Mouse (Mus musculus): ENCODE results near the gene Hspa12a. TPM values are rescaled to one million over a fixed set of nuclear protein-coding genes. Genes with fewer than 3 reads are reported as not detected.

The Hspa12a gene
- polyA plus RNA-seq, 1 experiment from 2014 or later = 0.53 TPM

DNA sequence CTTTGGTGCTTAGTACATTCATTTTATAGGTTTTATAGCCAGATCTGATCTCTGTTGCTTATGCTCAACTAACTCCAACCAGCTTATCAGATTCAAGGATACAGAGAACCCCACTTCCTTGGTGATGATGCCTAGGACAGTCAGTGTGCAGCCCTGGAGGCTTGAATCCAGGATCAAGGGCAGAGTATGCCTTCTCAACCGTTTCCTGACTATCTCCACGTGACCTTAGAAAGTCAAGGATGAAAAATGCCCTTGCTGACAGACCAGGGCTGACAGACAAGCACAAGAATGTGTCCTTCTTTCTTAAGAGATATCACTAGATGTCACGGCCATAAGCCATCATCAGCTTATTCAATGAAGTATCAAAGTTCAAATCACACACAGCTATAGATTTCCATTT, 69.9 kb downstream of the Hspa12a start:
- Histone ChIP-seq H3K9me3 (replicated peaks) (no peaks in the 10 kb centered on the region), H3K4me1 (replicated peaks) (no peaks in the 10 kb centered on the region), H3K27me3 (no peaks in the 10 kb centered on the region), H3K36me3 (no peaks in the 10 kb centered on the region), H3K27ac (no peak overlapping the region), H3K9ac (no peak overlapping the region), H3K4me3 (replicated peaks) (no peak overlapping the region), H3K4me2 (no peak overlapping the region)
- no peak for DNase-seq
- ATAC-seq (ENCODE audit: low read depth) = no peak
- 44% methylated on average over 3 of the region's 3 CpGs for WGBS (ENCODE audit: insufficient replicate concordance)

DNA sequence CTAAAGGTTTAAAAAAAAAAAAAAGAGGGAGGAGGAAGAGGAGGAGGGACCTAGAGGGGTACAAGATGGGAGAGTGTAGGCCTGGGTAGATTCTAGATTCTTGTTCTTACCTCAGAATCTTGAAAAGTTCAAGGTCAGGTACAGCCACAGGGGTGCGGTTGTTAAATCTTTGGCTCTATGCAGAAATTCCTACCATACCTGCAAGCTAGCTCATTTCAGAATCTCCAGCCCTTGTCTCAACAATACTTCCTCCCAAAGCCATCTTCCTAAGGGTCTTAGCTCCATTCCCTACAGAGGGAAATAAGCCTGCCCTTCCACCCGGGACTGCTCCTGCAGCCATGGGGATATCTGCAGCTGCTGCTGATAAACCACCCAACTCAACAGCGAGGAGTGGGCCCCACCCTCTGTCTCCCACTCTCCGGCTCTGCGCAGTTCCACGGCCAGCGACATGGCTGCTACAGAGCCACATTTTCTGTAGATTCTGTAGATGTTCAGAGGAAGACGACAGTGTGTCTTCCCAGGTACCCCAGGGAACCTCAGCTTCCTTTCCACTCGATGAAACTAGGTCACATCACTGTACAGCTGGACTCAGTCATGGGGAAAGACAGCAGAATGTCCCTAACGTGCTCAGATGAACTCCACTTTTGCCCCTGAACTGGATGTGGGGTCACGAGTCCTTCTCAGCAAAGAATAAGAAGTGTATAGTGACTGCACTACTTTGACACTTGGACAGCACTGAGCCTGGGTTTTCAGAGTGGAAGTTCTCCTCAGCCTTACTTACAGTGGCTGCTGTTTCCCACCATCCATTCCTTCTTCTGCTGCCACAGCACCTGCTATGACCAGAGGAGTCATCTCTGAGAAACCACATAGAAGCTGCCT, 70.8 kb downstream of the Hspa12a start:
- Histone ChIP-seq H3K9ac (no peak overlapping the region), H3K9me3 (replicated peaks) (no peaks in the 10 kb centered on the region), H3K4me1 (replicated peaks) (no peaks in the 10 kb centered on the region), H3K4me2 (no peak overlapping the region), H3K27ac (no peak overlapping the region), H3K27me3 (no peaks in the 10 kb centered on the region), H3K4me3 (replicated peaks) (no peak overlapping the region), H3K36me3 (no peaks in the 10 kb centered on the region)
- DNase-seq = no peak
- ATAC-seq (ENCODE audit: low read depth) = no peak
- 56% methylated on average over 11 of the region's 11 CpGs for WGBS (ENCODE audit: insufficient replicate concordance)

DNA sequence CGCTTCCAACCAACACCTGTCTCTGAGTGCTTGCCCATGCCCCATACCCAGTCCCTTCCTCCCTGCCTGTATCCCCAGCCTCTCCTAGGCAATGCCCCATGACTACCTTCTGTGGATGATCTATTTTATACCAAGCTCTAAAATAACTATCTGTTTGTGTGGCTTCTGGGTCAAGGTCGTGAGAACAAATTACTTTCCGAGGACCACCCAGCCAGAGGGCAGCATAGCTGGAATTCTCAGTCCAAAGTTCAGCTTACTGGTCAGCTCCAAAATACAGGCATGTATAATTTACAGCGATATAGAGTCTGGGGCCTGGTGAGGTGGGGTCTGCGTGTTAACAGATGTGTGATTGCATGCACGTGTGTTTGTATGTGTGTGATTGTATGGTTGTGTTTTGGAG, 71.6 kb downstream of the Hspa12a start:
- no peaks in the 10 kb centered on the region for H3K9me3 ChIP-seq (replicated peaks)
- no peak overlapping the region for H3K27ac ChIP-seq
- no peak overlapping the region for H3K9ac ChIP-seq
- H3K4me2 ChIP-seq = no peak overlapping the region
- H3K36me3 ChIP-seq = no peaks in the 10 kb centered on the region
- no peaks in the 10 kb centered on the region for H3K27me3 ChIP-seq
- 61% methylated on average over 6 of the region's 6 CpGs for WGBS (ENCODE audit: insufficient replicate concordance)
- no peak for ATAC-seq (ENCODE audit: low read depth)
- no peaks in the 10 kb centered on the region for H3K4me1 ChIP-seq (replicated peaks)
- no peak overlapping the region for H3K4me3 ChIP-seq (replicated peaks)
- no peak for DNase-seq

DNA sequence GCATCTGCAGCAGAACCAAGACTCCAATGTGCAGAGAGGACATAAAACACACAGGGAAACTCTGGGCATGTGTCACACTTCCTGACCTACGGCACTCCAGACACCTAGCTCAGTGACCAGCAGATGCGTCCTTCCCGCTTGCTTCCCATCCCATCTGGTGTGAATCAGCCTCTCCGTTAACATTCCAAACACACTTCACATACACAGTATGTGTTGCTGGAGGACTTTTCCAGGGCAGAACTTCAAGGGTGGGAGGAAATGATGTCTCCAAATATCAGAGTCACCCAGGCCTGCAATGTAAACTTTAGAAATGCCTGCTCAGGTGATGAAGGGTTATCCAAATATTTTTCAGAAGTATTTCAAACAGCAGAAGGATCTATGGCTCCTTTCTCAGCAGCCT, 76.8 kb downstream of the Hspa12a start:
- H3K9me3 ChIP-seq (replicated peaks) = no peaks in the 10 kb centered on the region
- H3K27ac ChIP-seq = no peak overlapping the region
- H3K4me3 ChIP-seq (replicated peaks) = no peak overlapping the region
- 64% methylated on average over 4 of the region's 4 CpGs for WGBS (ENCODE audit: insufficient replicate concordance)
- H3K9ac ChIP-seq = no peak overlapping the region
- no peaks in the 10 kb centered on the region for H3K36me3 ChIP-seq
- no peak for ATAC-seq (ENCODE audit: low read depth)
- H3K4me1 ChIP-seq (replicated peaks) = no peaks in the 10 kb centered on the region
- no peak for DNase-seq
- H3K27me3 ChIP-seq = peaks cover 4% of the 10 kb centered on the region; the same call in 1 of the 2 replicates
- no peak overlapping the region for H3K4me2 ChIP-seq

DNA sequence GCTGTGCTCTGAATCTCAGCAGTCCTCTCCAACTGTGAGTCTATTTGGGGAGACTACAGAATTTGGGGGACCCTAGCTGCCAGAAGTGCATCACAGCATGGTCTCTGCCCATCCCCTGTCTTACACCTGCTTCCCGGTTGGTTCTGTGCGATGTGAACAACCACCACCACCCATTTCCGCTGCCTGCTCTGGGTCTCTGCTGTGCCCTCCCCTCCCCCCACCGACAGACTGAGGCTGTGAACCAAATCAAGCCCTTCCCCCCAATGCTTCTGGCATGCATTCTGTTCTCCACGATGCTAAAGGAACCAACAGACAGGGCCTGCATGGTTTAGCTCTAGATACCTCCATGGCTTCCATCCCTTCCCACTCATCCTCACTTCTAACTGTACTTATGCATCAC, 78.2 kb downstream of the Hspa12a start:
- peaks cover 15% of the 10 kb centered on the region for H3K27me3 ChIP-seq
- ATAC-seq (ENCODE audit: low read depth) = no peak
- WGBS (ENCODE audit: insufficient replicate concordance) = 21% methylated on average over 5 of the region's 5 CpGs

DNA sequence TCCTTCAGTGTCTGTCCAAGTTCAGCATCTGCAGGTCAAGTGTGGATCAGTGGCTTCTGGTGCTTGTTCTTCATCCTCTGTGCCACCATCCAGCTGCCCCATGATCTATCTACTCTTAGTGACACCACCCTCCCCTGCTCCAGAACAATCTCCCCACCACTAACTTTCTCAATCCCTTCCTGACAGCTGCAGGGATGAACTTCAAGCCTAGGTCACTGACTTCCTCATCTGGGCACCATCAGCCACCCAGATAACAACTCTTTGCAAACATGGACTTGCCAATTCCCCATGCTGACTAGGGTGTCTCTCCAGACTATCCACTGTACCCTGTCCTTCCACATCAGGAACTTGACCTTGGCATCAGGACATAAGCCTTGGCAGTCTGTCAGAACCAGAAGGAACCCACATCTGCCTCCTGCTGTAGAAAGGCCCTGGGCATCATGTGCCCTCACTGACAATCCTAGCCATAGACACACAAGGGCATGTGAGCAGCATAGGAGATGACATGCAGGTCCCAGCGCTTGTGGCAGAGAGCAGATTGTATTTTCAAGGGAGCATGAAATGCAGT, 79.4 kb downstream of the Hspa12a start:
- no peak overlapping the region for H3K4me3 ChIP-seq (replicated peaks)
- DNase-seq (no peak), ATAC-seq (ENCODE audit: low read depth) (no peak)
- H3K36me3 ChIP-seq = no peaks in the 10 kb centered on the region
- H3K4me1 ChIP-seq (replicated peaks) = peaks cover 9% of the 10 kb centered on the region
- 71% methylated on average over 1 of the region's 1 CpGs for WGBS (ENCODE audit: insufficient replicate concordance)
- no peak overlapping the region for H3K4me2 ChIP-seq
- H3K9ac ChIP-seq = no peak overlapping the region
- no peak overlapping the region for H3K27ac ChIP-seq
- peaks cover 26% of the 10 kb centered on the region for H3K27me3 ChIP-seq
- H3K9me3 ChIP-seq (replicated peaks) = no peaks in the 10 kb centered on the region

More for the DNA sequence above, 78.2 kb downstream of the Hspa12a start:
- Histone ChIP-seq H3K9me3 (replicated peaks) (no peaks in the 10 kb centered on the region), H3K36me3 (no peaks in the 10 kb centered on the region), H3K4me3 (replicated peaks) (no peak overlapping the region), H3K4me2 (no peak overlapping the region), H3K9ac (no peak overlapping the region), H3K4me1 (replicated peaks) (peaks cover 8% of the 10 kb centered on the region), H3K27ac (no peak overlapping the region)
- no peak for DNase-seq

DNA sequence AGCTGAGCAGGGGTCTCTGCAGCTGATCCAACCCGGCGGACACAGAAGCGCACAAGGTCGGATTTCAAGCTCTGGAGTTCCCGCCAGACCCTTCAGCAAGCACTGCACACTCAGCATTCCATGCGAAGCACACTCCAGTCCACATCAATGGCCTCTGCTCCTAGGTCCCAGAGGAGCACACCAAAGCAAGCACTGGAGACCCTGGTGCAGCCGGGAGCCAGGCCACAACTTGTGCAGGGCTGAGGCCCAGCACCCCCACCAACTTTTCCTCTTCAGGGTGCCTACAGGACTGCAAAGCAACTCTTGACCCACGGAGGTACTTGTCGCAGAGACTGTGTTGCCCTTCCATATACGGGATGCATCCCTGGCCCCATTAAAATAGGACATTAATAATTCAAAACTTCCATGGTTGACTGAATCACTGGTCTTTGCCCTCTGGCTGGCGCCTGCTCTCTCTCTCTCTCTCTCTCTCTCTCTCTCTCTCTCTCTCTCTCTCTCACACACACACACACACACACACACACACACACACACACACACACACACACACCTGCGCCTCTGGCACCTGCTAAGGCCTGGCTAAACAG, 82.2 kb downstream of the Hspa12a start:
- Histone ChIP-seq H3K36me3 (no peaks in the 10 kb centered on the region), H3K9ac (no peak overlapping the region), H3K27me3 (peaks cover 30% of the 10 kb centered on the region), H3K27ac (no peak overlapping the region), H3K4me2 (peak overlapping the region; percentile 63), H3K4me1 (replicated peaks) (peaks cover 9% of the 10 kb centered on the region), H3K4me3 (replicated peaks) (peak overlapping the region; percentile 53), H3K9me3 (replicated peaks) (no peaks in the 10 kb centered on the region)
- ATAC-seq (ENCODE audit: low read depth) (no peak), DNase-seq (no peak)
- WGBS (ENCODE audit: insufficient replicate concordance) = 23% methylated on average over 12 of the region's 12 CpGs

DNA sequence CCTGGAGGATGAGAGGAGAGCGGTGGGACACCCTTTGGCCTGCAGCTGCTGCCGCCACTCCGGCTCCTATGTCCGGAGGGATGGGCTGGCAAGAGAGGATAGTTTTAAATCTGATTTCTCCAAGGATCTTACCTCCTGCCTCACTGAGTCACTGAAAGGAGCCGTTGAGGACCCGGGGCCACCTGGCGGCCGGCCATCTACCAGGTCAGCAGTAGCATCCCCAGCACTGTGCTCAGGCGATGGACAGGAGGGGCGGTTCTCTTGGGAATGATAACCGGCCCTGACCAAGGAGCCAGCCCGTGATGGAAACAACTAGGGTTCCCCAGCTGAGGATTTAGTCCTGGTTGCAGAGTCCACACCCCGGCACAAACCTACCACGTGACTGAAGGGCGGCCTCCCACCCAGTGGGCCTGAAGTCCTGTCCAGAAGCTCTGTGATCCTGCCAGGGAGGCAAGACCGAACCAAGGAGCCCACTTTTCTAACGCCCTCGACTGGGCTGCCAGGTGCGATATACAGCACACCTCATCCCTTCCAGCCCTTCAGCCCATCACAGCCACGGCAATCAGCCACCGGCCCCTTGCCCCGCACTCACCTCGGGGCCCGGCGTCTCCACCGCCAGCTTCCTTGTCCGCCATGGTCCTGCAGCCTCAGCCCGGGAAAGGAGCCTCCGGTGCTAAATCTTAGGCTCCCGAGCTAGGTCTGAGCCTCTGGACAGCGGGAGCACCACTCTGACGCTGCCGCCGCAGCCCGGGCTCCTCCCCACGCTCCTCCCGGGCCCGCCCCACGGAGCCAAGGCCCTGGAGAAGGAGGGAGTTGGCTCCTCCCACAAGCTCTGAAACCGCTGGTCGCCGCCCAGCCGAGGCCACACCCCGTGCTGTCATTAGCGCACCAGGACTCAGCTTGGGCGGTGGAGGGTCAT, 82.9 kb downstream of the Hspa12a start:
- ATAC-seq (ENCODE audit: low read depth) (peak; percentile 87), DNase-seq (peak; percentile 51)
- H3K4me3 ChIP-seq (replicated peaks) = peak overlapping the region; percentile 53
- no peak overlapping the region for H3K27ac ChIP-seq
- H3K36me3 ChIP-seq = no peaks in the 10 kb centered on the region
- 3% methylated on average over 46 of the region's 46 CpGs for WGBS (ENCODE audit: insufficient replicate concordance)
- H3K27me3 ChIP-seq = peaks cover 30% of the 10 kb centered on the region
- H3K9ac ChIP-seq = no peak overlapping the region
- peaks cover 9% of the 10 kb centered on the region for H3K4me1 ChIP-seq (replicated peaks)
- peak overlapping the region; percentile 63 for H3K4me2 ChIP-seq
- H3K9me3 ChIP-seq (replicated peaks) = no peaks in the 10 kb centered on the region

DNA sequence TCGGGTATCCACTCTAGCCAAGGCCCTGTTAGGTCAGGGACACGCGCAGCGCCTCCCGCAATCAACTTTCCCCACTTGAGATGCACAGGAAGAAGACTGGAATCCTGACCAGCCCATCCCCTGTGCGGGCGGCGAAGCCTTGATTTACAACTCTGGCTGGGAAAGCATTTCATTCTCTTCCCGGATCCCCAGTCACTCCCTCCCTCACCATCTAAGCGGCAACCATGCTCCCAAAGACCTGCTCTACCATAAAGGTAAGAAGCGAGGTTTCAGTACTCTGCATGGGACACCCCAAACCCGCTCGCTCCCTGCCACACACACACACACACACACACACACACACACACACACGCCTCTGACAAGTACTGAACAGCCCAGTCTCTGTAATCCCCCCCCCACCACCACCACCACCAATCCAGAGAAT, 83.6 kb downstream of the Hspa12a start:
- 10% methylated on average over 14 of the region's 14 CpGs for WGBS (ENCODE audit: insufficient replicate concordance)
- Histone ChIP-seq H3K4me3 (replicated peaks) (peak overlapping the region; percentile 53), H3K36me3 (no peaks in the 10 kb centered on the region), H3K4me1 (replicated peaks) (peaks cover 13% of the 10 kb centered on the region), H3K27ac (no peak overlapping the region), H3K9ac (no peak overlapping the region), H3K27me3 (peaks cover 30% of the 10 kb centered on the region), H3K4me2 (peak overlapping the region; percentile 63), H3K9me3 (replicated peaks) (no peaks in the 10 kb centered on the region)
- DNase-seq (no peak), ATAC-seq (ENCODE audit: low read depth) (no peak)

DNA sequence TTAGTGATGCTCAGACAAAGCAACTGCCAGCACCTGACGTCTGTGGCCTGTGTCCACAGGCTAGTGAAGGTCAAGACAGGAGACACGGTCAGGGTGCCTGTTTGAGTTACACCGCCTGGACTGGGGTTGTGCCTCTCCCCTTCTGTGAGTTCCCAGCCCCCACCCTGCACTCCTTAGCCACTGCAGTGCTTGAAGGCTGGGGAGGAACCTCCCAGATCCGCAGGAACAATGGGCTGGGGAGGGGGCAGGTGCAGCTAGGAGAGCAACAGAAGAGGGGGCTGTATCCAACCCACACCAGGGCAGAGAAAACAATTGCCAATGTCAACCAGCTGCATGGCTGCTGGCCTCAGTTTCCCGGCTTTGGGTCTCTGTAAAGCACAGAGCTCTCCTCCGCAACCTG, 84.1 kb downstream of the Hspa12a start:
- peaks cover 30% of the 10 kb centered on the region for H3K27me3 ChIP-seq
- H3K36me3 ChIP-seq = no peaks in the 10 kb centered on the region
- no peak overlapping the region for H3K27ac ChIP-seq
- no peak overlapping the region for H3K4me3 ChIP-seq (replicated peaks)
- H3K4me1 ChIP-seq (replicated peaks) = peaks cover 17% of the 10 kb centered on the region
- no peak overlapping the region for H3K4me2 ChIP-seq
- H3K9me3 ChIP-seq (replicated peaks) = no peaks in the 10 kb centered on the region
- no peak overlapping the region for H3K9ac ChIP-seq
- DNase-seq = no peak
- WGBS (ENCODE audit: insufficient replicate concordance) = 22% methylated on average over 6 of the region's 6 CpGs
- ATAC-seq (ENCODE audit: low read depth) = no peak

Measured in liver, embryonic 13.5 days (tissue).